Mouse (Mus musculus): Measurements from ENCODE around the gene Cntnap2. TPM values are rescaled to one million over a fixed set of nuclear protein-coding genes. Genes with fewer than 3 reads are reported as not detected.
"Not testable (repeated sequence)": the region's sequence is repeated elsewhere in the genome, so short reads cannot be mapped to it uniquely, and the experiment has no call there.

Cntnap2 gene
- polyA plus RNA-seq, 1 experiment from 2014 or later = 54.5 TPM

GRCm38 (mm10) chr6:47190282-47190681 is 2131.1 kb downstream of the Cntnap2 start:
- Histone ChIP-seq H3K4me3 (replicated peaks; ENCODE audit: low read depth, low read length) (no peak overlapping the region), H3K36me3 (ENCODE audit: control insufficient read depth, insufficient read depth, low read length) (no peaks in the 10 kb centered on the region), H3K27me3 (ENCODE audit: control insufficient read depth, insufficient read depth, low read length) (no peaks in the 10 kb centered on the region), H3K9me3 (ENCODE audit: control insufficient read depth, low read length) (no peaks in the 10 kb centered on the region), H3K4me1 (ENCODE audit: control insufficient read depth, insufficient read depth, low read length) (no peaks in the 10 kb centered on the region), H3K9ac (replicated peaks; ENCODE audit: low read length) (no peak overlapping the region), H3K27ac (replicated peaks; ENCODE audit: low read depth, low read length) (no peak overlapping the region), H3K4me2 (ENCODE audit: low read length) (no peak overlapping the region)
- ATAC-seq (ENCODE audit: low FRiP score, low TSS enrichment) = no peak
- no peak for DNase-seq
- 82% methylated on average over 7 of the region's 7 CpGs for WGBS

- ATAC-seq (ENCODE audit: low FRiP score, low TSS enrichment) = no peak
- WGBS = 19% methylated on average over 7 of the region's 7 CpGs
These were observed 2132.2 kb downstream of the Cntnap2 start for GRCm38 (mm10) chr6:47191277-47191800.

GRCm38 (mm10) chr6:47191940-47192339 is 2132.8 kb downstream of the Cntnap2 start:
- no peak overlapping the region for H3K9ac ChIP-seq (replicated peaks; ENCODE audit: low read length)
- WGBS = 88% methylated on average over 10 of the region's 10 CpGs
- no peak overlapping the region for H3K4me3 ChIP-seq (replicated peaks; ENCODE audit: low read depth, low read length)
- no peaks in the 10 kb centered on the region for H3K9me3 ChIP-seq (ENCODE audit: control insufficient read depth, low read length)
- H3K36me3 ChIP-seq (ENCODE audit: control insufficient read depth, insufficient read depth, low read length) = no peaks in the 10 kb centered on the region
- no peaks in the 10 kb centered on the region for H3K27me3 ChIP-seq (ENCODE audit: control insufficient read depth, insufficient read depth, low read length)
- H3K4me1 ChIP-seq (ENCODE audit: control insufficient read depth, insufficient read depth, low read length) = no peaks in the 10 kb centered on the region; the same call in 1 of the 2 replicates
- DNase-seq (no peak), ATAC-seq (ENCODE audit: low FRiP score, low TSS enrichment) (no peak)
- no peak overlapping the region for H3K27ac ChIP-seq (replicated peaks; ENCODE audit: low read depth, low read length)
- no peak overlapping the region for H3K4me2 ChIP-seq (ENCODE audit: low read length)

More at GRCm38 (mm10) chr6:47191277-47191800, 2132.2 kb downstream of the Cntnap2 start:
- Histone ChIP-seq H3K4me1 (ENCODE audit: control insufficient read depth, insufficient read depth, low read length) (no peaks in the 10 kb centered on the region), H3K9ac (replicated peaks; ENCODE audit: low read length) (no peak overlapping the region), H3K4me3 (replicated peaks; ENCODE audit: low read depth, low read length) (no peak overlapping the region), H3K27ac (replicated peaks; ENCODE audit: low read depth, low read length) (no peak overlapping the region), H3K4me2 (ENCODE audit: low read length) (no peak overlapping the region), H3K36me3 (ENCODE audit: control insufficient read depth, insufficient read depth, low read length) (no peaks in the 10 kb centered on the region), H3K9me3 (ENCODE audit: control insufficient read depth, low read length) (no peaks in the 10 kb centered on the region), H3K27me3 (ENCODE audit: control insufficient read depth, insufficient read depth, low read length) (no peaks in the 10 kb centered on the region)
- peak; percentile 85 for DNase-seq

- WGBS = 63% methylated on average over 9 of the region's 9 CpGs
- Histone ChIP-seq H3K4me2 (ENCODE audit: low read length) (no peak overlapping the region), H3K4me3 (replicated peaks; ENCODE audit: low read depth, low read length) (no peak overlapping the region), H3K27ac (replicated peaks; ENCODE audit: low read depth, low read length) (no peak overlapping the region), H3K27me3 (ENCODE audit: control insufficient read depth, insufficient read depth, low read length) (no peaks in the 10 kb centered on the region), H3K9me3 (ENCODE audit: control insufficient read depth, low read length) (no peaks in the 10 kb centered on the region), H3K36me3 (ENCODE audit: control insufficient read depth, insufficient read depth, low read length) (no peaks in the 10 kb centered on the region), H3K4me1 (ENCODE audit: control insufficient read depth, insufficient read depth, low read length) (no peaks in the 10 kb centered on the region; the same call in 1 of the 2 replicates), H3K9ac (replicated peaks; ENCODE audit: low read length) (no peak overlapping the region)
- ATAC-seq (ENCODE audit: low FRiP score, low TSS enrichment) (no peak), DNase-seq (peak; percentile 22)
These were observed 2133.3 kb downstream of the Cntnap2 start for GRCm38 (mm10) chr6:47192478-47192877.

- no peak for ATAC-seq (ENCODE audit: low FRiP score, low TSS enrichment)
- Histone ChIP-seq H3K27ac (replicated peaks; ENCODE audit: low read depth, low read length) (no peak overlapping the region; the same call in 1 of the 2 replicates), H3K4me2 (ENCODE audit: low read length) (no peak overlapping the region), H3K36me3 (ENCODE audit: control insufficient read depth, insufficient read depth, low read length) (no peaks in the 10 kb centered on the region), H3K27me3 (ENCODE audit: control insufficient read depth, insufficient read depth, low read length) (no peaks in the 10 kb centered on the region), H3K4me3 (replicated peaks; ENCODE audit: low read depth, low read length) (no peak overlapping the region), H3K9me3 (ENCODE audit: control insufficient read depth, low read length) (no peaks in the 10 kb centered on the region), H3K9ac (replicated peaks; ENCODE audit: low read length) (no peak overlapping the region), H3K4me1 (ENCODE audit: control insufficient read depth, insufficient read depth, low read length) (no peaks in the 10 kb centered on the region; the same call in 1 of the 2 replicates)
- peak; percentile 28 for DNase-seq
These were observed 2138.4 kb downstream of the Cntnap2 start for GRCm38 (mm10) chr6:47197570-47197969.

- H3K9me3 ChIP-seq (ENCODE audit: control insufficient read depth, low read length) = no peaks in the 10 kb centered on the region
These were observed 2141.5 kb downstream of the Cntnap2 start for GRCm38 (mm10) chr6:47200671-47201070.

GRCm38 (mm10) chr6:47208031-47208430 is 2148.9 kb downstream of the Cntnap2 start:
- no peak overlapping the region for H3K4me3 ChIP-seq (replicated peaks; ENCODE audit: low read depth, low read length)
- H3K36me3 ChIP-seq (ENCODE audit: control insufficient read depth, insufficient read depth, low read length) = no peaks in the 10 kb centered on the region
- no peaks in the 10 kb centered on the region for H3K9me3 ChIP-seq (ENCODE audit: control insufficient read depth, low read length)
- no peak for ATAC-seq (ENCODE audit: low FRiP score, low TSS enrichment)
- no peak overlapping the region for H3K27ac ChIP-seq (replicated peaks; ENCODE audit: low read depth, low read length)
- H3K9ac ChIP-seq (replicated peaks; ENCODE audit: low read length) = no peak overlapping the region
- H3K27me3 ChIP-seq (ENCODE audit: control insufficient read depth, insufficient read depth, low read length) = no peaks in the 10 kb centered on the region
- H3K4me1 ChIP-seq (ENCODE audit: control insufficient read depth, insufficient read depth, low read length) = no peaks in the 10 kb centered on the region
- no peak overlapping the region for H3K4me2 ChIP-seq (ENCODE audit: low read length)
- DNase-seq = no peak
- 78% methylated on average over 1 of the region's 1 CpGs for WGBS

More at GRCm38 (mm10) chr6:47200671-47201070, 2141.5 kb downstream of the Cntnap2 start:
- no peaks in the 10 kb centered on the region; the same call in 1 of the 2 replicates for H3K4me1 ChIP-seq (ENCODE audit: control insufficient read depth, insufficient read depth, low read length)
- no peak overlapping the region for H3K4me2 ChIP-seq (ENCODE audit: low read length)
- no peak overlapping the region for H3K4me3 ChIP-seq (replicated peaks; ENCODE audit: low read depth, low read length)
- ATAC-seq (ENCODE audit: low FRiP score, low TSS enrichment) = no peak
- no peak for DNase-seq
- H3K36me3 ChIP-seq (ENCODE audit: control insufficient read depth, insufficient read depth, low read length) = no peaks in the 10 kb centered on the region
- H3K9ac ChIP-seq (replicated peaks; ENCODE audit: low read length) = no peak overlapping the region
- no peaks in the 10 kb centered on the region for H3K27me3 ChIP-seq (ENCODE audit: control insufficient read depth, insufficient read depth, low read length)
- H3K27ac ChIP-seq (replicated peaks; ENCODE audit: low read depth, low read length) = no peak overlapping the region

- no peak overlapping the region for H3K9ac ChIP-seq (replicated peaks; ENCODE audit: low read length)
- DNase-seq = no peak
- H3K4me2 ChIP-seq (ENCODE audit: low read length) = no peak overlapping the region
- H3K27me3 ChIP-seq (ENCODE audit: control insufficient read depth, insufficient read depth, low read length) = no peaks in the 10 kb centered on the region
- no peak for ATAC-seq (ENCODE audit: low FRiP score, low TSS enrichment)
- H3K4me3 ChIP-seq (replicated peaks; ENCODE audit: low read depth, low read length) = no peak overlapping the region
- no peaks in the 10 kb centered on the region for H3K36me3 ChIP-seq (ENCODE audit: control insufficient read depth, insufficient read depth, low read length)
- no peaks in the 10 kb centered on the region for H3K9me3 ChIP-seq (ENCODE audit: control insufficient read depth, low read length)
- H3K4me1 ChIP-seq (ENCODE audit: control insufficient read depth, insufficient read depth, low read length) = no peaks in the 10 kb centered on the region
- H3K27ac ChIP-seq (replicated peaks; ENCODE audit: low read depth, low read length) = no peak overlapping the region
These were observed 2155.6 kb downstream of the Cntnap2 start for GRCm38 (mm10) chr6:47214731-47215130.

- H3K4me1 ChIP-seq (ENCODE audit: control insufficient read depth, insufficient read depth, low read length) = peaks cover 13% of the 10 kb centered on the region
- DNase-seq; H3K36me3 ChIP-seq (ENCODE audit: control insufficient read depth, insufficient read depth, low read length); H3K9me3 ChIP-seq (ENCODE audit: control insufficient read depth, low read length); H3K9ac ChIP-seq (replicated peaks; ENCODE audit: low read length); H3K27ac ChIP-seq (replicated peaks; ENCODE audit: low read depth, low read length); H3K4me2 ChIP-seq (ENCODE audit: low read length); ATAC-seq (ENCODE audit: low FRiP score, low TSS enrichment); H3K4me3 ChIP-seq (replicated peaks; ENCODE audit: low read depth, low read length); H3K27me3 ChIP-seq (ENCODE audit: control insufficient read depth, insufficient read depth, low read length): not testable (repeated sequence)
- 47% methylated on average over 1 of the region's 1 CpGs for WGBS
These were observed 2164.4 kb downstream of the Cntnap2 start for GRCm38 (mm10) chr6:47223578-47223977.

Data from midbrain, embryonic 14.5 days (tissue).